Mouse (Mus musculus) frontal cortex, adult 2 months (tissue): ENCODE results near the gene Pabpc1l. TPM values are rescaled to one million over a fixed set of nuclear protein-coding genes. Genes with fewer than 3 reads are reported as not detected.

ENCODE experiments used
- DNase-seq, 2 experiments: peaks; one replicate each; pipeline ENCODE4 v3.0.0; 2022; ENCODE audit warnings: low spot score in 1 of 2; ENCODE audit errors: extremely low spot score in 1 of 2
- polyA plus RNA-seq: library from polyadenylated mRNA; depleted of rRNA; stranded (reverse); fragments of >200 nt; gene quantifications from 2 replicates; pipeline ENCODE4 v1.2.3, GENCODE M21; 2012; rRNA removed

Pabpc1l gene
- polyA plus RNA-seq: 1.0 and 2.1 TPM in 2 replicates

GRCm38 (mm10) chr2:164025150-164025549 lies at the start of gene Pabpc1l:
Pabpc1l (plus strand) TSS chr2:164025450.
- DNase-seq: no peak

- DNase-seq: no peak
Measured at GRCm38 (mm10) chr2:163976448-163976847, 48.8 kb upstream of the Pabpc1l start.

DNA sequence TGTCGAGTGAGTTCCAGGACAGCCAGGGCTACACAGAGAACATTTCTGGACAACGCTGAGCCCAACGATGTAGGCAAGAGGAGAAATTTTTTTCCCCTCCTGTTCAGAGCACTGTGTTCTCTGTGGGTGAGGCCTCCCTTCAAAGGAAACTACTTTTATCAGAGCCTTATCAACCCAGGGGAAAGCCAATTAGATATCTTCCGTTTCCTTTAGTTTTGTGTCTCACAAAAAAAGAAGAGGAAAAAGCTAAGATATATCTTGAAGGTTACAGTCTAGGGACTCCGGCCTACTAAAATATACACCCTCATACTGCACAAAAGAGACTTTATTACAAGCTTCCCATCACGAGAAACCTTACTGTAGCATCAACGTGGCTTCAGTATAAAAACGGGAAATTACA lies 38.0 kb upstream of the Pabpc1l start:
- no peak for DNase-seq

DNA sequence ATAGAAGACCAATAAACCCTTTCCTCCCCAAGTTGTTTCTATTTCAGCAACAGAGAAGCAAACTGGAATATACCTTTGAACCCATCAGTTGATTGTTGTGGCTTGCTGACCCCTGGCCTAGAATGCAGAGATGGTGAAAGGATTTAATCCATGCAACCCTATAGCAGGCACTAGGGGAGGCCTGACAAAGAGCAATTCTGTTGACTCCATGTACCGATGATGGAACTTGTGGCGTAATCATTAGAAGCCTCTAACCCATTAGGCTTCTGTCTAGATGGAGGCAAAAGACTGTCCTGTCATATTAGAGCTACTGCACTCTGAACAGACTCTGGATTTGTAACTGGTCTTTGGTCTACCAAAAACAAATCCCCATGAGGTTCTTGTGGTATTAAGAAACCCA lies 32.4 kb upstream of the Pabpc1l start:
- DNase-seq: no peak

DNA sequence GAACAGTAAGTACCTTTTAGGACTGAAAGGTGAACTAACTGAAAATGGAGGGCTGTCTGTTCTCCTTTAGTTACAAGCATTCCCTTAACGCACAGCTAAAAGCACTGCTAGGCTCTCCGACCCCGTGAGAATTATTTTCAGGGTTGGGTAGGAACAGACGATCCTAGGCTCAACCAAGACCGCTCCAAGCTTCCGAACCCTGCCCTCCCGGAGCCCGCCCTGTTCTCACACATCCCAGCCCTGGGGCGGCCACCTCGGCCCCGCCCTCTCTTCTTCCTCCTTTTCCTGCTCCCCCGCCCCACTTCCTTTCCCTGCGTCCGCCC lies 30.6 kb upstream of the Pabpc1l start, which contains the start of gene Ywhab:
Gene Ywhab, plus strand, starts transcription at position 307 of the 323 bp plus-strand sequence.
- DNase-seq: no peak

DNA sequence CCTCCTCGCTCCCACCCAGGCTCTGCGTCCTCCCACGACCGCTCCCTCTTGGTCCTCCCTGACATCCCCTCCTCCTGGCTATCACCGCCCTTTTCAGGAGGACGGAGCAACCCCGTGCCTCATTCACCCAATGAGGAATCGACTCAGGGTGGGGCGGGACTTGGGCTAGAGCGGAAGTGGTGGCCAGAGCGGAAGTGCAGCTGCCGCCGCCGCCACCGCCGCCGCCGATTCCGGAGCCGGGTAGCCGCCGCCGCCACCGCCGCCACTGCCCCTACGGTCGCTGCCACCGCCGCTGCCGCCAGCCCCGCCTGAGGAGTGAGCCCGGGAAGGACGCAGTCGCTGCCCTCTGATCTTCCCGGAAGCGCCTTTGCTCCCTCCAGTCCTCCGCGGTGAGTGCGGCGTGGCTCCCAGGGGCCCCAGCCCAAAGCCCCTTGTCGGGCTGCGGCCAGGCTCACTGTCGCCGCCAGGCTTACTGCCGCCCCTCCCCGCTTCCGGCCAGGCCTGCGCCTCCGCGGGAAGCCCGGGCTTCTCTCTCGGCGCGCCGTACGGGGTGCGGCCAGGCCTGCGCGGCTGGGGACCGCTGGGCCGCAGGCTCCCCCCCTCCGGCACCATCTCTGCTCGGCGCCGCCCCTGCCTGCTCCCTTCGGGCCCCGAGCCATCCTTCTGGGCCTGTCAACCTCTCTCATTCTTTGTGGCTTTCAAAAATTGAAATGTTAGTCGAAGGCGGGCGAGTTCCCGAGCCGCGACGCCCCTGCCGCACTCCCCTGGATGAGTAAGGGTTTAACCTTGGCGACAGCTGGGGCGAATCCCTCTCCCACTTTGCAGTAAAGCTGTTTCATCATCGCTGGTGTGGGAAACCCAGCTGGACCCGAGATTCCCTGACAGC lies 30.0 kb upstream of the Pabpc1l start:
- DNase-seq: peak; percentile 91 to 95

DNA sequence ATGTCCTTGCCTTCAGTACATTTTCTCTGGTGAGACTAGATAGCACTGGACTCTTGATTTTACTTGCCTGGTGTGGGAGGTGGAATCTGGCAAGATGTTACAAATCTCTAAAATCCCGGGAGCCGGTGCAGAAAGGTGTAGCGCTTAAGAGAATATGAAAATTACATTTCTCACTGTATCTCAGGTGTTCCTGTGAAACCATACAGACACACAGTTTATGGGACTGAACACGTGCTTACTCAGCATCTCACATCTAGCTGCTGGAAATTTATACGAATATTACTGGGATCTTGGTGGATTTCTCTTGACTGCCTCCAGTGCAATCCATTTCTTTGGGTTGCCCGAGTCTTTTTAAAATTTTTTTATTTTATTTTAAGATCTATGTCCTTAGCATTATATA lies 29.0 kb upstream of the Pabpc1l start:
- no peak for DNase-seq

- DNase-seq: no peak
Measured at GRCm38 (mm10) chr2:163996899-163997298, 28.4 kb upstream of the Pabpc1l start.

GRCm38 (mm10) chr2:163998981-163999380 lies 26.3 kb upstream of the Pabpc1l start:
- DNase-seq: no peak

DNA sequence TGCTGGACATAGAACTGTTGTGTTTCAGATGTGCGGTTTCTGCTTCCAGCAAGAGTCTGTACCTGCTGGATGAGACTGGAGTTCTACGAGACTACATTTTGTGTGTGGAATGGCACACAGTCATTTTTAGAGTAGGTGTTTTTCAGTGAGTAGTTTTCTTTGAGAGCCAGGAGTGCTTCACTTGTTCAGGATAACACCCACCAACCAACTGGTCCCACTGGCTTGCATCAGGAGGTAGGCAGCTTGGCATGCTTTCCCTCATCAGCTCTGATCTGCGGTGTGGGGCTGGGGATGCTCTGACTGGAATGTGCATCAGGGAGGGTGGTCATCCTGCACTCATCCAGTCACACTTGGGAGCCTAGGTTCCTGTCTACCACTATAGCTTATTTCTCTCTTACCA lies 22.6 kb upstream of the Pabpc1l start:
- DNase-seq: peak; percentile 48 to 72

DNA sequence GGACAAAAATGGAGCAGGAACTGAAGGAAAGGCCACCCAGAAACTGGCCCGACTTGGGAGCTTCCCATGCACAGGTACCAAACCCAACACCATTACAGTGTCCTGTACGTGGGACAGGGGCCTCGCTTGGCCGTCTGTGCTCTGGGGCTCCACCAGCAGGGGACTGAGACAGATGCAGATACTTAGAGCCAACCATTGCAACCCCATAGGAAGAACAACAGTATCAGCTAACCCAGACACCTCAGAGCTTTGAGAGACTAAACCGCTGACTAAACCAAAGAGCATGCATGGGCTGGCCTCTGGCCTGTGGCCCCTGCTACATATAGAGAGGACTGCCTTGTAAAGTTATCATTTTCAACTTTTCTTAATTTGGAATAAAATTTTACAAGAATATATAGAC lies 20.7 kb upstream of the Pabpc1l start:
- no peak for DNase-seq

DNA sequence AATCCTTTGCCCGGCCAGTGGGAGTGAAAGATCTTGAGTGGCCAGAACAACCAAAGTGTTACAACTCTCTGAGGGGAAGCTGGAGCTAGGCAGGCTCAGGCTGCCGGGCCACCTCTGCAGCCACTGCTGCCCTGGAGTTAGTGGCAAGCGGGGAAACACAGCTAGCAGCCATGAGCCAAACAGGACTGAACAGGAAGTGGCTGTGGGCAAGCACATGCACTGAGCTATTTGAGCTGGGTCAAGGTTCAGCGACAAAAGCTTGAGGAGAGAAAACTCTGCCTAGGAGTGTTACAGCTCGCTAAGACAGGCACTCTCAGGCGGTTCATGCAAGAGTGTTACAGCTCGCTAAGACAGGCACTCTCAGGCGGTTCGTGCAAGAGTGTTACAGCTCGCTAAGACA lies 18.3 kb upstream of the Pabpc1l start:
- DNase-seq: no peak

- DNase-seq: no peak
Measured at GRCm38 (mm10) chr2:164007547-164007946, 17.7 kb upstream of the Pabpc1l start.

DNA sequence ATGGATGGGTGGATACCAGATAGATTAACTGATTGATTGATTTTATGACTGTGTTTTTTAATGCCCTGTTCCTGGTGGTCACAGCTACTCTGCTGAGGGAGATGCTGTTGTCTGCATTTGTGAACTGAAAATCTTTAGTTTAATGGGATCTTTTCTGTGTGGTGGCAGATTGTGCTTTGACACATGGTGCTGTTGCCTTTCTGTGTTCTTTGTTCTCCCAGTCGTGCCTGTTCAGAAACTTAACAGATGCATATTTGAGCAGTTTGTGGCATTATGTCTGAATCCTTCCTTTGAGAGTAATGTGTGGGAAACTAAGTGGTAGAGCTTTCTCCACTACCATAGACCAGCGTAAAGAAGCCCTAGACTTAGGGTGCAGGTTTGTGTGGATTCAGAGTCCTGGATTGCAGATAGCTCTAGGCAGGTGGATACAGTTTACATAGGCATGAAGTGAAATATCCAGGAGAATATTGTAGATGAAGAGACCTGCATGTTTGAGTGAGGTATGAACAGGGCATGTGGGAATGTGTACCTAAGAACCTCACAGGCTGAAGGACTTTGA lies 17.2 kb upstream of the Pabpc1l start:
- no peak for DNase-seq

DNA sequence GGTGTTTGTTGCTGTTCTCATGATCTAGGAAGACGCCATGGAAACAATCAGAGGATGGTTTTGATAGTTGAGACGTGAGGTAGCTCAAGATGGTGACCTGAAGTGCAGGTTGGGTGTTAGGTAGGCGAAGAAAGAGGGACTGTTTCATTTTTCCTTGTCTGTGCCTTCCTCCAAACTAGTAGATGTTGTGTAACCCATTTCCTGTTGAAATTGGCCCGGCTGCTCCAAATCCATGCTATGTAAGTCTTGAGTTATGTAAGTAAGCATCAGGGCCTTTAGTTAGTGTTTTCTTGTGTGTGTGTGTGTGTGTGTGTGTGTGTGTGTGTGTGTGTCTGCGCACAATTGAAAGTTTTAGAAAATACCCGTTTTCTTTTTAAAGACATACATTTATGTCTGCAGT lies 16.0 kb upstream of the Pabpc1l start:
- DNase-seq: no peak

DNA sequence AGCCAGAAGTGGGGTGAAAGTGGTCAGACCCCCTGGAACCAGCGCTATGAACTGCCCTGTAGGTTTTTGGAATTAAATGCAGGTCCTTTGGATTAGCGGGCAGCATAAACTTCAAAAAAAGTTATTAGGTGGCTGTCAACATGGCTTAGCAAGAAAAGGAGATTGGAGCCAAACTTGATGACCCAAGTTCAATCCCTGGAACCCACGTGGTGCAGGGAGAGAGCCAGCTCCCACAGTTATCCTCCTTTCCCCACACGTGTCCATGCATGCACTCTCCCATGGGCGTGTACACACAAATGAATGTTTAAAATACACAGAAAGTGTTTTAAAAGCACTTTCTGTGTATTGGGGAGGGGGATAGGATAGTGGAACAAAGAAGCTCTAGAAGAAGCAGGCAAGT lies 14.8 kb upstream of the Pabpc1l start:
- DNase-seq: no peak

GRCm38 (mm10) chr2:164010944-164011343 lies 14.3 kb upstream of the Pabpc1l start:
- DNase-seq: no peak

DNA sequence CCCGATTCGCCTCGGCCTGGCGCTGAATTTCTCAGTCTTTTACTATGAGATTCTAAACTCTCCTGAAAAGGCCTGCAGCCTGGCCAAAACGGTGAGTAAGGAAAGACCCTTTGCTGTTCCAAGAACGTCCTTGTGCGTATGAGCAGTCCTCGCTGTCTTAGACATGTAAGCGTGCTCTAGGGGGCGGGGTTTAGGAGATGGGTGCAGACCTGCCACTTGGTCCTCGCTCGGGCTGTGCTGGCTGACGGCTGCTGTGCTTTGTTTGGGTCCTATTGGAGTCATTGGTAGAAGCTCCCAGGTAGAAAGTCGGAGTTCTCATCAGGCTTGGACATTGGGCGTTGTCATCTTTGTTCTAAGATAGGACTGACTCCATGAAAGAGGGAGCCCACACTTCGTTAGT lies 9.9 kb upstream of the Pabpc1l start:
- no peak for DNase-seq

DNA sequence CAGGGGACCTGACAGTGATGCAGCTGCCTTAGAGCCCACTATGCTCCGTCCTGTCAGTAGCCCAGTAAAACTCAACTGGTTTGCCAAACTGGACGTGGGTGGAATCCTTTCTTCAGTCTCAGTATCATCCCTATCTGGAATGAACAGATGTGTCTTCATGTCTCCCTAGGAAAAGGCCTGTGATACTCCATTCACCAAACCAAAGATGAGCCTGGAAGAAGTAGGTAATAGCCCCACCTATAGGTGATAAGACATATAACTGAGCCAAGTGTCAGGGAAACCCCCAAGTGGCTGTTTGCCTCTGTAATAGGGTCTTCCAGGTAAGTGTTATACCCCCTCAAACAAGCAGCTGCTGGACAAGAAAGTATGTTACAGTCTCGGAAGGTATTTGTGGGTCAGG lies 6.3 kb upstream of the Pabpc1l start:
- no peak for DNase-seq

DNA sequence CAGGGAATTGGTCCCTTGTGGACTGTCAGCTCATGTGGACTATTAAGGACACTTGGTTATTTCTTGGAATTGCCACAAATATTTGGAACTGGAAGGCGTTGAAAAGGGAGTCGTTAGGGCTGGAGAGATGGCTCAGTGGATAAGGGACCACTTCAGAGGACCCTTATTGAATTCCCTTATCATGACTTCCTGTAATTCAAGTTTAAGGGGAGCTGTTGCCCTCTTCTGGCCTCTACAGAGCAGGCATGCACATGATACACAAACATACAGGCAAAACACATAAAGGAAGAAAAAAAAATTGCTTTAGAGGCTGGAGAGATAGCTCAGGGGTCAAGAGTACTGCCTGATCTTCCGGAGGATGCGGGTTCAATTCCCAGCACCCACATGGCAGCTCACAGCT lies 5.3 kb upstream of the Pabpc1l start:
- no peak for DNase-seq

DNA sequence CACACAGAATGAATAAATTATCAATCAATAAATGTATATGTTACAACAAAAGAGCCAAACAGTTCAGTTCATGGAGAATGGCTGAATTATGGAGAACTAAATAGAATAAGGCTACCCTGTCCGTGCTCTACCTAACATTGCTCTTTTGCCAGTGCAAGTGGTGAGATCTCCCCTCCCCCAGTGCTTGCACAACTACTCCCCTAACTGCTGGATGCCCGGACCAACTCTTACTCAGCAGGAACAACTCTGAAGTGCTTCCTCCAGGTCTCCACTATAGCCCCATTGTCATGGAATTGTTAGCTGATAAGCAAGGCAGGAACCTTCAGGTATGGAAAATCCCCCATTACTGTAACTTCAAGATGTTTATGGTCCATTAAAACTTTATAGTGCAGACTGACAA lies 3.1 kb upstream of the Pabpc1l start:
- DNase-seq: no peak

DNA sequence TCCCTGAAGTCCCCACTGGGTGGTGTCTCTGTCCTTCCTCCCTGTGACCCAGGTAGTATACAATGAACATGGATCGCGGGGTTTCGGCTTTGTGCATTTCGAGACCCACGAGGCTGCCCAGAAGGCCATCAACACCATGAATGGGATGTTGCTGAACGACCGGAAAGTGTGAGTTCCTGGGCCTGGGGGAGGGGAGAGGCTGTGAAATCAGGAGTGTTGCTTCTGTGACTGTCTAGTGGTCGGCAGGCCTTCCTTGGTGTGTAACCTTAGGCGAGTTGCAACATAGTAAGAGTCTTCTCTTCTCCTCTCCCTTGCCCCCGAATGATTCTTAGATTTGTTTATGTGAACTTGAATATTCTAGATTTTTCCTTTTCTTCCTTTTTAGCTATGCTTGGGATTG lies 5.9 kb downstream of the Pabpc1l start:
- no peak for DNase-seq
